Mouse (Mus musculus) testis, adult 2 months (tissue): ENCODE results near the gene Micu2.

ENCODE experiments used
- CTCF ChIP-seq: fragments of 200-500 bp; IDR thresholded peaks from 2 replicates; pipeline ENCODE4 v1.5.1; 2012; ENCODE audit warnings: low read depth, mild to moderate bottlenecking, inconsistent platforms, low read length, moderate library complexity; ENCODE audit not compliant: control insufficient read depth, insufficient read depth, insufficient replicate concordance
- POLR2A ChIP-seq: fragments of 200-500 bp; IDR thresholded peaks from 2 replicates; pipeline ENCODE4 v1.6.1; 2012; ENCODE audit warnings: low read depth, mild to moderate bottlenecking, inconsistent platforms, low read length, moderate library complexity; ENCODE audit not compliant: control insufficient read depth

DNA sequence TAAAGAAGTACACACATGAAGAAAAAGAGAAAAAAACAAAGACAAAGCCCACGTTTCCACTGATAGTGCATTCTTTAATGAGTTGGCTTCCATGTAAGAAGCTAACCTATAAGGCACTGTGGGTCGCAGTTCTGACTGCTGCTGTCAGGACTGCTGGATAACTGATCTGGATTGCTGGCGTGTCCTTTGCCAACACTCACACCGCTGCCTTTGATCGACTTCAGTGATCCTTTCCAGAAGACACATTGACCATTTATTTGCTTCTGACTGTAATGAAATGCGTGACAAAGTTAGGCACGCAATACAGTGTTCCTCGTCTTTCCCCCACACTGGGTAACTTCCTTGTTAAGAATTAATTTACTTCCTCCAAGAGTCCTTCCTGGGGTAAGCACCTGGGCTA, 18.3 kb downstream of the Micu2 start:
- TF ChIP-seq POLR2A (no peak), CTCF (no peak)
